Mouse (Mus musculus): ENCODE data around the gene Usp1.
"Not testable (repeated sequence)": the region's sequence is repeated elsewhere in the genome, so short reads cannot be mapped to it uniquely, and the experiment has no call there.

The Usp1 gene

GRCm38 (mm10) chr4:98979976-98980375, 56.4 kb downstream of the Usp1 start:
- not testable (repeated sequence) for DNase-seq (ENCODE audit: low spot score in 2 of 2)

- no peak for DNase-seq (ENCODE audit: low spot score in 2 of 2)
Observed at GRCm38 (mm10) chr4:98984701-98985100, 61.1 kb downstream of the Usp1 start.

All from urinary bladder, postnatal 4 days (tissue).